Mouse (Mus musculus) erythroblast, embryonic 14.5 days (primary cell): Measurements from ENCODE around the gene Cpa5.

ENCODE experiments used
- GATA1 ChIP-seq: IDR thresholded peaks from 2 replicates; pipeline ENCODE4 v1.6.1; 2012; ENCODE audit warnings: low read length, inconsistent platforms, mixed read lengths
- TAL1 ChIP-seq: IDR thresholded peaks from 3 replicates; pipeline ENCODE4 v1.6.1; 2012; ENCODE audit warnings: low read length, inconsistent platforms, mixed read lengths

- TF ChIP-seq TAL1 (no peak), GATA1 (no peak)
Observed at GRCm38 (mm10) chr6:30653518-30653917, 42.7 kb downstream of the Cpa5 start.
